Mouse (Mus musculus): Measurements from ENCODE around the gene Gm17349.

- TF ChIP-seq CTCF (IDR thresholded peaks at IDR 0.05; ENCODE audit: low read depth, low read length) (no peak), POLR2A (IDR thresholded peaks at IDR 0.05; ENCODE audit: borderline replicate concordance, low read depth, low read length) (no peak)
Measured at GRCm38 (mm10) chr15:99690924-99691323, 14.4 kb downstream of the Gm17349 start.
